Comparison of ENCODE assay signal across 8 mouse cellular contexts in genomic region chr7:127023896-127024690, GRCm38 (mm10). TPM values are rescaled to one million over a fixed set of nuclear protein-coding genes. Genes with fewer than 3 reads are reported as not detected.
DNase-seq lines count a peak whose midpoint lies in the region; ATAC-seq and TF ChIP-seq lines count a peak whose summit lies in the region.

No protein-coding gene starts in this region.

- H3K27me3 ChIP-seq in intestine, postnatal 0 days (replicated peaks; ENCODE audit: control insufficient read depth, insufficient read depth, low read length) = no peaks in the 10 kb centered on the region
- H3K27me3 ChIP-seq in neural tube, embryonic 14.5 days (ENCODE audit: control insufficient read depth, insufficient read depth, low read length) = no peaks in the 10 kb centered on the region

- peak; percentile 24 for DNase-seq in adrenal gland, adult 2 months
- DNase-seq in adrenal gland, postnatal 4 days (ENCODE audit: low spot score in 2 of 2) = no peak
- DNase-seq in 3T3-L1 (ENCODE audit: low read depth, low spot score) = peak; percentile 23

- TF ChIP-seq CTCF in embryonic fibroblast, embryonic 13.5 days (IDR thresholded peaks at IDR 0.05; ENCODE audit: borderline replicate concordance, insufficient read depth, low read length) = no peak
- no peak for TF ChIP-seq CTCF in intestine, postnatal 0 days (IDR thresholded peaks at IDR 0.05; ENCODE audit: low read depth)

- peaks cover 26% of the 10 kb centered on the region for H3K36me3 ChIP-seq in intestine, postnatal 0 days (ENCODE audit: control insufficient read depth, insufficient read depth)
- H3K36me3 ChIP-seq in neural tube, embryonic 14.5 days (ENCODE audit: control insufficient read depth, insufficient read depth, low read length) = peaks cover 22% of the 10 kb centered on the region

- H3K9ac ChIP-seq in intestine, postnatal 0 days (ENCODE audit: low read depth, low read length) = peak overlapping the region; percentile 78
- peak overlapping the region; percentile 100 for H3K9ac ChIP-seq in neural tube, embryonic 14.5 days (replicated peaks; ENCODE audit: low read depth, low read length)

- 17% methylated on average over 19 of the region's 19 CpGs for whole genome bisulfite sequencing in intestine, postnatal 0 days
- WGBS in neural tube, embryonic 14.5 days = 28% methylated on average over 19 of the region's 19 CpGs

- peak overlapping the region; percentile 73 for H3K4me3 ChIP-seq in embryonic fibroblast, embryonic 13.5 days (ENCODE audit: insufficient read depth, low read length)
- H3K4me3 ChIP-seq in intestine, postnatal 0 days (ENCODE audit: low read depth, low read length) = peak overlapping the region; percentile 79
- H3K4me3 ChIP-seq in neural tube, embryonic 14.5 days (ENCODE audit: low read depth, low read length) = peak overlapping the region; percentile 95

- peak overlapping the region; percentile 6; the same call in 1 of the 2 replicates for H3K27ac ChIP-seq in embryonic fibroblast, embryonic 13.5 days (ENCODE audit: insufficient read depth, low read length)
- H3K27ac ChIP-seq in intestine, postnatal 0 days (ENCODE audit: low read depth, low read length) = peak overlapping the region; percentile 28
- H3K27ac ChIP-seq in neural tube, embryonic 14.5 days (ENCODE audit: low read depth, low read length) = peak overlapping the region; percentile 100; the same call in 1 of the 2 replicates

- no peak for ATAC-seq in intestine, postnatal 0 days
- no peak for ATAC-seq in neural tube, embryonic 14.5 days (ENCODE audit: low read depth)
- ATAC-seq in megakaryocyte-erythroid progenitor cell, adult 5-6 weeks (replicated peaks; ENCODE audit: low FRiP score, low TSS enrichment, poor library complexity, severe bottlenecking) = no peak
- no peak for ATAC-seq in frontal cortex, adult (ENCODE audit: low TSS enrichment)

- H3K9me3 ChIP-seq in intestine, postnatal 0 days (ENCODE audit: control insufficient read depth) = no peaks in the 10 kb centered on the region
- no peaks in the 10 kb centered on the region for H3K9me3 ChIP-seq in neural tube, embryonic 14.5 days (ENCODE audit: control insufficient read depth, low read length)

- peaks cover 8% of the 10 kb centered on the region for H3K4me1 ChIP-seq in embryonic fibroblast, embryonic 13.5 days (ENCODE audit: control insufficient read depth, insufficient read depth, low read length)
- H3K4me1 ChIP-seq in intestine, postnatal 0 days (replicated peaks; ENCODE audit: control insufficient read depth, insufficient read depth, low read length) = peaks cover 15% of the 10 kb centered on the region; the same call in 1 of the 2 replicates
- H3K4me1 ChIP-seq in neural tube, embryonic 14.5 days (ENCODE audit: control insufficient read depth, insufficient read depth, low read length) = peaks cover 61% of the 10 kb centered on the region

- peak overlapping the region; percentile 90 for H3K4me2 ChIP-seq in intestine, postnatal 0 days (replicated peaks; ENCODE audit: low read depth)
- peak overlapping the region; percentile 98 for H3K4me2 ChIP-seq in neural tube, embryonic 14.5 days (ENCODE audit: low read depth, low read length)

- no peak for TF ChIP-seq POLR2A in embryonic fibroblast, embryonic 13.5 days (IDR thresholded peaks at IDR 0.05; ENCODE audit: low read depth, low read length)

RNA-seq across cellular contexts. Expression of gene Maz, which starts 2.7 kb away (rescaled TPM):
- total RNA-seq in adrenal gland, adult 2 months (2021) = 100 to 1,000 TPM in 1 of 2 experiments, 10 to 100 TPM in 1; 98.7 to 114 TPM
- polyA plus RNA-seq in adrenal gland, adult 2 months (2012; rRNA removed) = 833 and 840 TPM in 2 replicates
- 100 to 1,000 TPM; 240 to 256 TPM for total RNA-seq in adrenal gland, postnatal 4 days (2021)
- polyA plus RNA-seq in embryonic fibroblast, embryonic 13.5 days (2011; ENCODE audit: insufficient read length, low read depth, missing spikeins) = 86.9 and 127 TPM in 2 replicates
- 32.6 and 33.9 TPM in 2 replicates for polyA plus RNA-seq in intestine, postnatal 0 days (2015; fragmentation: Nextera tagmentation; extraction: Ambion mirVana)
- 61.7 and 64.8 TPM in 2 replicates for polyA plus RNA-seq in neural tube, embryonic 14.5 days (2014; fragmentation: Nextera tagmentation; extraction: Ambion mirVana)
- total RNA-seq in megakaryocyte-erythroid progenitor cell, adult 5-6 weeks (2014; fragmentation: Nextera tagmentation) = 256 and 270 TPM in 2 replicates
- 54.2 and 70.0 TPM in 2 replicates for total RNA-seq in megakaryocyte-erythroid progenitor cell, adult 5-6 weeks (2017)

RNA-seq across cellular contexts. Expression of gene Prrt2, which starts 3.1 kb away (rescaled TPM):
- 1 to 10 TPM; 1.7 to 2.0 TPM for total RNA-seq in adrenal gland, adult 2 months (2021)
- polyA plus RNA-seq in adrenal gland, adult 2 months (2012; rRNA removed) = 8.5 and 9.5 TPM in 2 replicates
- total RNA-seq in adrenal gland, postnatal 4 days (2021) = 10 to 100 TPM in 1 of 2 experiments, 1 to 10 TPM in 1; 7.4 to 11.1 TPM
- 3.1 and 15.3 TPM in 2 replicates for polyA plus RNA-seq in embryonic fibroblast, embryonic 13.5 days (2011; ENCODE audit: insufficient read length, low read depth, missing spikeins)
- polyA plus RNA-seq in intestine, postnatal 0 days (2015; fragmentation: Nextera tagmentation; extraction: Ambion mirVana) = 2.5 and 2.7 TPM in 2 replicates
- 41.4 and 63.5 TPM in 2 replicates for polyA plus RNA-seq in neural tube, embryonic 14.5 days (2014; fragmentation: Nextera tagmentation; extraction: Ambion mirVana)
- 0.74 and 2.0 TPM in 2 replicates for total RNA-seq in megakaryocyte-erythroid progenitor cell, adult 5-6 weeks (2014; fragmentation: Nextera tagmentation)
- 0.80 and 2.3 TPM in 2 replicates for total RNA-seq in megakaryocyte-erythroid progenitor cell, adult 5-6 weeks (2017)

RNA-seq across cellular contexts. Expression of gene Gm42742, which starts 3.2 kb away (rescaled TPM):
- total RNA-seq in adrenal gland, adult 2 months (2021) = 10 to 100 TPM; 19.9 to 29.2 TPM
- polyA plus RNA-seq in adrenal gland, adult 2 months (2012; rRNA removed) = 13.7 and 28.4 TPM in 2 replicates
- total RNA-seq in adrenal gland, postnatal 4 days (2021) = 10 to 100 TPM; 34.8 to 36.6 TPM
- polyA plus RNA-seq in embryonic fibroblast, embryonic 13.5 days (2011; ENCODE audit: insufficient read length, low read depth, missing spikeins) = 13.5 and 15.7 TPM in 2 replicates
- 15.7 and 27.1 TPM in 2 replicates for polyA plus RNA-seq in intestine, postnatal 0 days (2015; fragmentation: Nextera tagmentation; extraction: Ambion mirVana)
- polyA plus RNA-seq in neural tube, embryonic 14.5 days (2014; fragmentation: Nextera tagmentation; extraction: Ambion mirVana) = 36.3 and 60.2 TPM in 2 replicates
- 0.47 and 3.3 TPM in 2 replicates for total RNA-seq in megakaryocyte-erythroid progenitor cell, adult 5-6 weeks (2014; fragmentation: Nextera tagmentation)
- total RNA-seq in megakaryocyte-erythroid progenitor cell, adult 5-6 weeks (2017) = 22.6 TPM in 1 of 2 replicates, not detected in the other

RNA-seq across cellular contexts. Expression of gene Pagr1a, which starts 6.9 kb away (rescaled TPM):
- total RNA-seq in adrenal gland, adult 2 months (2021) = 10 to 100 TPM; 16.4 to 20.3 TPM
- 0.66 and 13.1 TPM in 2 replicates for polyA plus RNA-seq in adrenal gland, adult 2 months (2012; rRNA removed)
- 10 to 100 TPM; 12.4 to 15.4 TPM for total RNA-seq in adrenal gland, postnatal 4 days (2021)
- 14.0 and 14.3 TPM in 2 replicates for polyA plus RNA-seq in embryonic fibroblast, embryonic 13.5 days (2011; ENCODE audit: insufficient read length, low read depth, missing spikeins)
- polyA plus RNA-seq in intestine, postnatal 0 days (2015; fragmentation: Nextera tagmentation; extraction: Ambion mirVana) = 26.4 and 37.5 TPM in 2 replicates
- 30.4 and 46.9 TPM in 2 replicates for polyA plus RNA-seq in neural tube, embryonic 14.5 days (2014; fragmentation: Nextera tagmentation; extraction: Ambion mirVana)
- total RNA-seq in megakaryocyte-erythroid progenitor cell, adult 5-6 weeks (2014; fragmentation: Nextera tagmentation) = 62.5 and 66.9 TPM in 2 replicates
- 24.5 TPM in 1 of 2 replicates, not detected in the other for total RNA-seq in megakaryocyte-erythroid progenitor cell, adult 5-6 weeks (2017)

RNA-seq across cellular contexts. Expression of gene Pagr1b, which starts 7.8 kb away (rescaled TPM):
- total RNA-seq in adrenal gland, adult 2 months (2021) = 1 to 10 TPM in 1 of 2 experiments, not detected in 1; 1.3 TPM
- polyA plus RNA-seq in adrenal gland, adult 2 months (2012; rRNA removed) = 1.7 and 2.0 TPM in 2 replicates
- 1 to 10 TPM; 3.5 to 8.3 TPM for total RNA-seq in adrenal gland, postnatal 4 days (2021)
- polyA plus RNA-seq in embryonic fibroblast, embryonic 13.5 days (2011; ENCODE audit: insufficient read length, low read depth, missing spikeins) = 21.7 and 25.6 TPM in 2 replicates
- polyA plus RNA-seq in intestine, postnatal 0 days (2015; fragmentation: Nextera tagmentation; extraction: Ambion mirVana) = 0.68 TPM in 1 of 2 replicates, not detected in the other
- not detected in 2 replicates for polyA plus RNA-seq in neural tube, embryonic 14.5 days (2014; fragmentation: Nextera tagmentation; extraction: Ambion mirVana)
- total RNA-seq in megakaryocyte-erythroid progenitor cell, adult 5-6 weeks (2014; fragmentation: Nextera tagmentation) = 0.66 TPM in 1 of 2 replicates, not detected in the other
- total RNA-seq in megakaryocyte-erythroid progenitor cell, adult 5-6 weeks (2017) = 4.5 and 8.7 TPM in 2 replicates

Comparison
In these comparisons a context has a peak if more than half of its experiments do, and no peak if none do; other contexts are left out.
1. DNase-seq: peak in adrenal gland, adult 2 months (single experiment) and 3T3-L1 (single experiment); none in adrenal gland, postnatal 4 days (0 of 2).
2. H3K27ac ChIP-seq: peak in every context shown above with its lines; median percentile 100 in neural tube, embryonic 14.5 days; 28 in intestine, postnatal 0 days; 6 in embryonic fibroblast, embryonic 13.5 days.
3. Peak in every context shown above with its lines, with median percentiles within 50 percentile points of each other: H3K4me3 ChIP-seq.